Mouse (Mus musculus): Measurements from ENCODE around the gene Atg7.

The Atg7 gene

GRCm38 (mm10) chr6:114847582-114848174 is 204.8 kb downstream of the Atg7 start:
- DNase-seq (ENCODE audit: extremely low read depth, insufficient read length, low spot score): no peak

DNA sequence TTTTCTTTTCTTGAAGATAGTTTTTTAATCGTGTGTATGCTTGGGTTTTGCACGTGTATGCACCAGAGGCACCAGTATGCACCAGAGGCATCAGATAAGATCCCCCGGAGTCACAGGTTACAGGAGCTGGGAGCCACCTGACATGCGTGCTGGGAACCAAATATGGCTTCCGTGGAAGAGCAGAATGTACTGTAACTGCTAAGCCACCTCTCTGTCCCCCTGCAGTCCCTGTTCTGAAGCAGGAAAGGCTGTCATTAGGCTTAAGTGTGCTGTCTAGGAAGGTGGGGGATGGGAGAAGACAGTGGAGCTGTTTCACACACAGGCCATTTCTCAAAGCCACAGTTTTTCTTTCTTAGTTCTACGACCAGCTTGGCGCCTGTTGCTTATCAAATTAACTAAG is 205.9 kb downstream of the Atg7 start:
- no peak for DNase-seq (ENCODE audit: extremely low read depth, insufficient read length, low spot score)

- DNase-seq (ENCODE audit: extremely low read depth, insufficient read length, low spot score): no peak
These were observed 206.9 kb downstream of the Atg7 start for GRCm38 (mm10) chr6:114849787-114850186.

DNA sequence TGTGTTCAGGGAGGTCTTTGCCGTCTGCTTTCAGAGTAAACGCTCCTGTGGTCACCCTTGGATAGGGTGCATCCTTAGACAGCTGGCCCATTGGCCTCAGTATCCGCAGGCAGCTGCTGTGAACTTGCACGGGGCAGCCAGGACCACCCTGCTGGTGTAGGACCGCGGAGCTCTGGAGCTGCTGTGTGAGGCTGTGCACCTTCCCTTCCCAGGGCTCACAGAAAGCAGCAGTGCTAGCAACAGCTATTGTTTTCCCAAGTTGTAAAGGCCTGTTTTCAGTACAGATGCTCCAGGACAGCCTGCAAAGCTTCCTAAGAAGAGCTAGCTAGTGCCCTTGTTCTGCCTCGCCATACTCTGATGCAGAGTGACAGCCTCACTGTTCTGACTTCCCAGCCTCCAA is 208.8 kb downstream of the Atg7 start:
- DNase-seq (ENCODE audit: extremely low read depth, insufficient read length, low spot score): no peak

DNA sequence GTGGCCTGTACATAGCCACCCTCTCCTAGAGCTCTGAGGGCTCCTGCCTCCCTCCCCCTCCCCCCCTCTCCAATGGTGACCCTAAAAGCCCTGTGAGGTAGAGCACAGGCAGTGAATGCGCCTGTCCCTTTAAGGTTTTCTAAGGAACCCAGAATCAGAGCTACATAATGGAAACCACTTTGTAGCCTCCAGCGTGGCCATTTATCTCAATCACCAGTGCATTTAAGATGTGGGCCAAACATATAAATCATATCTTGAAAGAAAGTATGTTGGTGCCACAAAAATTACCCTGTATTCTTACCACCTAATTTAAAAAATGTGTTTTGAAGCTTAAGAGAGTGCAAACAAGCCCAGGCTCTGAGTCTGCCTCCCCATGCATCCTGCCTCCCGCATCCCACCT is 209.8 kb downstream of the Atg7 start:
- no peak for DNase-seq (ENCODE audit: extremely low read depth, insufficient read length, low spot score)

DNA sequence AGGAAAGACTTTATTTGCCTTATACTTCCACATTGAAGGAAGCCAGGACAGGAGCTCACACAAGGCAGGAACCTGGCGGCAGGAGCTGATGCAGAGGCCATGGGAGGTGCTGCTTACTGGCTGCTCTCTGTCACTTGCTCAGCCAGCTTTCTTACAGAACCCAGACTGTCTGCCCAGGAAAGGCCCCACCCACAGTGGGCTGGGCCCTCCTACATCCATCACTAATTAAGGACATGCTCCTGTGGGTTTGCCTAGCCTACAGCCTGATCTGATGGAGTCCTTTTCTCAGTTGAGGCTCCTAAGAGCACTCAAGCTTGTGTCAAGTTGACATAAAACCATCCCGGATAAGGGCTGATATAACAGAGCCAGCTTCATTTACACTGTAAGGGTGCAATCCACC is 211.5 kb downstream of the Atg7 start:
- no peak for DNase-seq (ENCODE audit: extremely low read depth, insufficient read length, low spot score)

DNA sequence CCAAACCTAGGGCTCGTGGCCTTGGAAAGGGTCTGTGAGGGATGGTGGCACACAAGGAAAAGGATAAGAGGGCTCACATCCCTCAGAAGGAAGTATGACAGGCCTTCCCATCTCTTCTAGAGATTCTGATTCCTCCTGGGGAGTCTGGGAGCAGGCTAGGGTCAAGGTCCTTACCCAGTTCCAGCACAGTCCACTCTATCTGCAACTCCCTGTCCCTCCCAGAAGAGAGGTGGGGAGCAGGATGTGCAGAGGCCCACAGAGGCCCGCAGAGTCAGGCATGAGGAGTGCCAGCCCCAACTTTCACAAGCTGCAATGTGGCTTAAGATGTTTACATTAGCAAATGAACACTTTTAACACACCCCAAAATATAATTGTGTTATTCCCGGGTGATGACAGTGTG is 212.7 kb downstream of the Atg7 start:
- DNase-seq (ENCODE audit: extremely low read depth, insufficient read length, low spot score): no peak

GRCm38 (mm10) chr6:114856501-114856900 is 213.6 kb downstream of the Atg7 start:
- DNase-seq (ENCODE audit: extremely low read depth, insufficient read length, low spot score): no peak

GRCm38 (mm10) chr6:114857996-114858721 is 215.3 kb downstream of the Atg7 start:
- no peak for DNase-seq (ENCODE audit: extremely low read depth, insufficient read length, low spot score)

- no peak for DNase-seq (ENCODE audit: extremely low read depth, insufficient read length, low spot score)
These were observed 215.8 kb downstream of the Atg7 start for GRCm38 (mm10) chr6:114858722-114859053.

- DNase-seq (ENCODE audit: extremely low read depth, insufficient read length, low spot score): peak; percentile 66
These were observed 218.0 kb downstream of the Atg7 start for GRCm38 (mm10) chr6:114860677-114861568.

DNA sequence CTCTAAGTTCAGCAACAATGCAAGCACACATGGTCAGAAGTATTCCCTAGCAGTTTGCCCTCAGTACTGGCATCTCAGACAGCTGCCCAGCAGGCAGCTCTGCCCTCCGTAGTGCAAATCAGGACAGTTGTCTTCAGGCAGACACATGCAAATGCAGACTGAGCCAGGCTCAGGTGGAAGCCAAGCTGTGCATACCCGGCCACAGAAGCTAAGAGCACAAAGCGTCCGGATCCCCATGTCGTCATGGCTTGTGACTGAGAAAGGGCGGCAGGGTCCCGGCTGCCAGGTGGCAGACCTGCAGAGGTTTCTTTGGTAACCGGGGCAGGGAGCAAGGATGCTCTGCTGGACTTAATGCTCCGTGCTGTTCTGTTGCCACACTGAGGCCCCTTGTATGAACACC is 218.7 kb downstream of the Atg7 start:
- DNase-seq (ENCODE audit: extremely low read depth, insufficient read length, low spot score): no peak

DNA sequence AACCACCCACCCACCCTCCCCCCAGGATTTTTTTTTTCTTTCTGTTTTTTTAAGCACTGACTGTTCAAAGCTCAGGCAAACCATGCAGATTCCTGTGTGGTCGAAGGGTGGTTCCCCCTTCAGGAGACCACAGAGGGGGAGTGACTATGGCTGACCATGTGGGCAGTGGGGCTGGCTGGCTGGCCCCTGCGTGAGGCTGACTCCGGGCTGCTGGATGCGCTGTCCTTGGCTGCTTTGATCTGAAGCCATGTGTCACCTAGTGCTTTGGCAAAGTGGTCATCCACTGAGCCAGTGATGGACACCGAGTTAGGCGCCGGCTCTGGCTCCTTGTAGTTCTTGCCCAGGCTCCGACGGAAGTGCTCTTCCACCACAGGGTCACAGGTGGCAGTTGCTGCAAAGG is 219.1 kb downstream of the Atg7 start:
- DNase-seq (ENCODE audit: extremely low read depth, insufficient read length, low spot score): no peak

DNA sequence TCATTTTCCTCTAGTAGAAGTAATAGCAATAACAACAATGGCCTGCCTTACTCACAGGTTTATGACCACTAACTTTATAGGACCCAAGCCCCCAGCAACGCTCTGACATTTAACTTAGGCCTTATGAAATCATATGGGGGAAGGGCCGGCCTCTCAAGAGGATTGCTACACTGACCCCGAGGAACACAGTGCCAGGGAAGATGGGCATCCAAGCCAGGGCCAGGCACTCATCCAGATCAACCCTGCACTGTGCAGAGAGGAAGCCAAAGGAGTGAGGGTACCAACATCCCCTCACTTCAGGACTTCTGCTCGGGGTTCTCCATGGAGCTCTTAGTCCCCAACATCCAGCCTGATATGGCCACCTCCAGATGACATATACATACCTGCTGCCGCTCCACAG is 220.6 kb downstream of the Atg7 start:
- DNase-seq (ENCODE audit: extremely low read depth, insufficient read length, low spot score): no peak

- DNase-seq (ENCODE audit: extremely low read depth, insufficient read length, low spot score): no peak
These were observed 221.5 kb downstream of the Atg7 start for GRCm38 (mm10) chr6:114864421-114864820.

GRCm38 (mm10) chr6:114866078-114866477 is 223.2 kb downstream of the Atg7 start:
- peak; percentile 69 for DNase-seq (ENCODE audit: extremely low read depth, insufficient read length, low spot score)

GRCm38 (mm10) chr6:114866619-114867018 is 223.7 kb downstream of the Atg7 start:
- no peak for DNase-seq (ENCODE audit: extremely low read depth, insufficient read length, low spot score)

GRCm38 (mm10) chr6:114868656-114869055 is 225.8 kb downstream of the Atg7 start:
- DNase-seq (ENCODE audit: extremely low read depth, insufficient read length, low spot score): no peak

DNA sequence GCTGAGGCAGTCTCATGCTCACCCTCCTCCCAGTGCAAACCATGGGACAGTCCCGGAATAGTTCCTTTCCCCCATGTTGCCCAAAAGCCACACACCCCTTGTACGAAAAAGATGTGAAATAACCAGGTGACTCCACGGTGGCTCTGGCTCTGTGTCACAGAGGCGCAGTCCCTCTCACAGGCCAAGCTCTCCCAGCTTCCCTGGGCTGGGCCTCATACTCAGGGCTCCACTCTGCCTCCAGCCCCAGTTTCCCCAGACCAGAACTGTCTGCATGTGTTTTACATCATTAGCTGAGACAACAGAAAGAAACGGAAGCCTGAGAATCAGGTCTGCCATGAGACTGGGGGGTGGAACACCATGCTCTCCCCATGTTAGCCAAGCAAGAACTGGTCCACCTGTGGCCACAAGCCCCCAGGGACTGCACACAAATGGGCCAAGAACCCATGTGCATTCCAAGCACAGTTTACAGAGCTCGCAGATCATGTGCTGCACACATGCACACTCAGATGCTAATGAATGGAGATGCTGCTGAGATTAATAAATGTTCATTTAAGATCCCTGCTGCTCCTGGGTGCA is 226.7 kb downstream of the Atg7 start:
- no peak for DNase-seq (ENCODE audit: extremely low read depth, insufficient read length, low spot score)

DNA sequence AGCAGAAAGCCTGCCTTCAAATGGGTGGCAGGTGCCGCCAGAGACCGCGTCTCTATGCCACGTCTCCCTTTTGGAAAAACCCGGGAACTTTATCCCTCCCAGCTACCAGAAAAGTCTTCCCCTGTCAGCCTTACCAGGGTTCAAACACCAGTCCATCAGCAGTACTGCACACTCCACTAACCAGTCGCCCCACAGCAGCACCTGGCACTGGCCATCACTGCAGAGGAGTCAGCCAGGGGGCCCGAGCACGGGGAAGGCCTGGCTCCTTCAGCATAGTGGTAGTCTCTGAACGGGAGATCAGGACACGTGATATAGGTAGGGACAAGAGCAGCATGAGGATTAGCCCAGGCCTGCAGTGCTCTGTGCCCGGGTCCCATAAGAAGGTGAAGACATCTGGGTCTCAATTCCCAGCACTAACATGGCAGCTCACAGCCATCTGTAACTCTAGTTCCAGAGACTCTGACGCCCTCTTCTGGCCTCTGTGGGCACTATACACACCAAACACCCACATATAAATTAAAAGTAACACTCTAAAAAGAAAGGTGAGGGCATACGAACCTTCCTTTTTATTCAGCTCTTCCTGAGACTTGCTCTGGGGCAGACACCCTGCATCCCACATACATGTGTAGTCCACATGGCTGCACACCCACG is 228.2 kb downstream of the Atg7 start:
- DNase-seq (ENCODE audit: extremely low read depth, insufficient read length, low spot score): no peak

- no peak for DNase-seq (ENCODE audit: extremely low read depth, insufficient read length, low spot score)
These were observed 230.9 kb downstream of the Atg7 start for GRCm38 (mm10) chr6:114873808-114874137.
